Mouse (Mus musculus): ENCODE data around the gene Myo3b. TPM values are rescaled to one million over a fixed set of nuclear protein-coding genes. Genes with fewer than 3 reads are reported as not detected.
"Not testable (repeated sequence)": the region's sequence is repeated elsewhere in the genome, so short reads cannot be mapped to it uniquely, and the experiment has no call there.

Gene Myo3b
- under 1 TPM; 0.72 to 0.91 TPM for total RNA-seq (2021)

- DNase-seq (ENCODE audit: low spot score in 2 of 2) = no peak
- intact Hi-C loops (cut with DNase I) = no loop called here
Observed at GRCm38 (mm10) chr2:70038752-70039151, at the start of gene Myo3b. TSS of gene Myo3b (plus strand) at chr2:70039126.

- no peak for DNase-seq (ENCODE audit: low spot score in 2 of 2)
- intact Hi-C loops (cut with DNase I) = no loop called here
Observed at GRCm38 (mm10) chr2:69989224-69989623, 49.7 kb upstream of the Myo3b start.

GRCm38 (mm10) chr2:69990647-69991046 is 48.3 kb upstream of the Myo3b start:
- DNase-seq (ENCODE audit: low spot score in 2 of 2) = no peak
- intact Hi-C loops (cut with DNase I) = no loop called here

- DNase-seq (ENCODE audit: low spot score in 2 of 2); intact Hi-C loops (cut with DNase I): not testable (repeated sequence)
Observed at GRCm38 (mm10) chr2:69994082-69994736, 44.7 kb upstream of the Myo3b start.

- no peak for DNase-seq (ENCODE audit: low spot score in 2 of 2)
- intact Hi-C loops (cut with DNase I) = no loop called here
Observed at GRCm38 (mm10) chr2:69994779-69995178, 44.1 kb upstream of the Myo3b start.

- intact Hi-C loops (cut with DNase I) = no loop called here
- no peak for DNase-seq (ENCODE audit: low spot score in 2 of 2)
Observed at GRCm38 (mm10) chr2:69999097-69999770, 39.7 kb upstream of the Myo3b start.

- DNase-seq (ENCODE audit: low spot score in 2 of 2) = no peak
- intact Hi-C loops (cut with DNase I) = no loop called here
Observed at GRCm38 (mm10) chr2:70000316-70000715, 38.6 kb upstream of the Myo3b start.

- no peak for DNase-seq (ENCODE audit: low spot score in 2 of 2)
- intact Hi-C loops (cut with DNase I) = no loop called here
Observed at GRCm38 (mm10) chr2:70006492-70006891, 32.4 kb upstream of the Myo3b start.

GRCm38 (mm10) chr2:70012941-70013340 is 26.0 kb upstream of the Myo3b start:
- DNase-seq (ENCODE audit: low spot score in 2 of 2) = no peak
- intact Hi-C loops (cut with DNase I) = no loop called here

GRCm38 (mm10) chr2:70018236-70018635 is 20.7 kb upstream of the Myo3b start:
- DNase-seq (ENCODE audit: low spot score in 2 of 2) = no peak
- intact Hi-C loops (cut with DNase I) = no loop called here

- intact Hi-C loops (cut with DNase I) = no loop called here
- DNase-seq (ENCODE audit: low spot score in 2 of 2) = no peak
Observed at GRCm38 (mm10) chr2:70024454-70024853, 14.5 kb upstream of the Myo3b start.

GRCm38 (mm10) chr2:70025711-70026110 is 13.2 kb upstream of the Myo3b start:
- intact Hi-C loops (cut with DNase I) = no loop called here

GRCm38 (mm10) chr2:70031472-70031871 is 7.5 kb upstream of the Myo3b start:
- no peak for DNase-seq (ENCODE audit: low spot score in 2 of 2)
- intact Hi-C loops (cut with DNase I) = no loop called here

More at GRCm38 (mm10) chr2:70025711-70026110, 13.2 kb upstream of the Myo3b start:
- peak in 1 of 2 experiments; percentile 38 for DNase-seq (ENCODE audit: low spot score in 2 of 2)

- intact Hi-C loops (cut with DNase I) = no loop called here
- DNase-seq (ENCODE audit: low spot score in 2 of 2) = no peak
Observed at GRCm38 (mm10) chr2:70034895-70035294, 4.0 kb upstream of the Myo3b start.

- no peak for DNase-seq (ENCODE audit: low spot score in 2 of 2)
- intact Hi-C loops (cut with DNase I) = no loop called here
Observed at GRCm38 (mm10) chr2:70035358-70035757, 3.6 kb upstream of the Myo3b start.

- intact Hi-C loops (cut with DNase I) = no loop called here
- no peak for DNase-seq (ENCODE audit: low spot score in 2 of 2)
Observed at GRCm38 (mm10) chr2:70037221-70037620, 1.7 kb upstream of the Myo3b start.

- no peak for DNase-seq (ENCODE audit: low spot score in 2 of 2)
- intact Hi-C loops (cut with DNase I) = no loop called here
Observed at GRCm38 (mm10) chr2:70044466-70044865, 5.5 kb downstream of the Myo3b start.

- no peak for DNase-seq (ENCODE audit: low spot score in 2 of 2)
- intact Hi-C loops (cut with DNase I) = no loop called here
Observed at GRCm38 (mm10) chr2:70047868-70048267, 8.9 kb downstream of the Myo3b start.

- DNase-seq (ENCODE audit: low spot score in 2 of 2) = no peak
- intact Hi-C loops (cut with DNase I) = no loop called here
Observed at GRCm38 (mm10) chr2:70053803-70054202, 14.9 kb downstream of the Myo3b start.

- intact Hi-C loops (cut with DNase I) = no loop called here
- no peak for DNase-seq (ENCODE audit: low spot score in 2 of 2)
Observed at GRCm38 (mm10) chr2:70058201-70058600, 19.3 kb downstream of the Myo3b start.

All from left cerebral cortex, postnatal 36 days (tissue).